Mouse (Mus musculus) limb, embryonic 14.5 days (tissue): ENCODE measurements around the gene Gm13698. TPM values are rescaled to one million over a fixed set of nuclear protein-coding genes. Genes with fewer than 3 reads are reported as not detected.
"Not testable (repeated sequence)": the region's sequence is repeated elsewhere in the genome, so short reads cannot be mapped to it uniquely, and the experiment has no call there.

Experiments used
- ATAC-seq: fragments of 200-750 bp; cut with Nextera tagmentation; 2 replicates; pipeline ENCODE4 v1.8.0; 2017; ENCODE audit warnings: low read depth, moderate number of reproducible peaks, moderate TSS enrichment; ENCODE audit not compliant: low FRiP score
- DNase-seq: peaks from one replicate; pipeline ENCODE4 v3.0.0-alpha.2; 2015; ENCODE audit warnings: low spot score
- H3K27ac ChIP-seq: fragments of 300-500 bp; sonication (generic); replicated peaks from 2 replicates; pipeline ENCODE4 v1.5.1; 2014; ENCODE audit warnings: low read depth, mild to moderate bottlenecking, low read length, moderate library complexity, mixed read lengths
- H3K27me3 ChIP-seq: fragments of 300-500 bp; sonication (generic); 2 replicates; pipeline ENCODE4 v1.6.1; 2014; ENCODE audit warnings: low read length, mixed read lengths; ENCODE audit not compliant: control insufficient read depth, insufficient read depth
- H3K36me3 ChIP-seq: fragments of 300-500 bp; sonication (generic); 2 replicates; pipeline ENCODE4 v1.6.1; 2014; ENCODE audit warnings: mild to moderate bottlenecking, low read length, moderate library complexity, mixed read lengths; ENCODE audit not compliant: control insufficient read depth, insufficient read depth
- H3K4me1 ChIP-seq: fragments of 300-500 bp; sonication (generic); 2 replicates; pipeline ENCODE4 v1.6.1; 2014; ENCODE audit warnings: antibody characterized with exemption, low read length, mixed read lengths; ENCODE audit not compliant: control insufficient read depth, insufficient read depth
- H3K4me2 ChIP-seq: fragments of 300-500 bp; sonication (generic); replicated peaks from 2 replicates; pipeline ENCODE4 v1.6.1; 2014; ENCODE audit warnings: low read depth, mild to moderate bottlenecking, low read length, moderate library complexity; ENCODE audit not compliant: severe bottlenecking
- H3K4me3 ChIP-seq: fragments of 300-500 bp; sonication (generic); replicated peaks from 2 replicates; pipeline ENCODE4 v1.5.1; 2014; ENCODE audit warnings: low read length
- H3K9ac ChIP-seq: fragments of 300-500 bp; sonication (generic); 2 replicates; pipeline ENCODE4 v1.6.1; 2014; ENCODE audit warnings: mild to moderate bottlenecking, low read depth, low read length, moderate library complexity; ENCODE audit not compliant: severe bottlenecking
- H3K9me3 ChIP-seq: fragments of 300-500 bp; sonication (generic); 2 replicates; pipeline ENCODE4 v1.6.1; 2016; ENCODE audit warnings: low read length; ENCODE audit not compliant: control insufficient read depth
- POLR2A ChIP-seq: fragments of 200-500 bp; IDR thresholded peaks from 2 replicates; pipeline ENCODE4 v1.8.0; 2012; ENCODE audit warnings: inconsistent platforms, mild to moderate bottlenecking, moderate library complexity, borderline replicate concordance; ENCODE audit not compliant: insufficient read depth, insufficient read length; ENCODE audit errors: extremely low read depth
- WGBS: fragments of 180-500 bp; shearing (Covaris S2); extraction: QIAGEN DNeasy Blood & Tissue Kit; methylation state at CpG from one replicate; pipeline ENCODE4 v1.1.7; 2014; 5-methylcytosine and 5-hydroxymethylcytosine counted together
- polyA plus RNA-seq, 2 experiments: library from polyadenylated mRNA; depleted of rRNA in 1 of 2; stranded (reverse) in 1 of 2; unstranded in 1 of 2; fragments of >200 nt; fragmentation: Nextera tagmentation in 1 of 2; extraction: Ambion mirVana in 1 of 2; gene quantifications; 2 replicates each; pipeline versions ENCODE4 v1.2.1 to v1.2.3; 2012 to 2014

Gm13698 gene
- polyA plus RNA-seq (2012; rRNA removed) (0.03 TPM in 1 of 2 replicates, not detected in the other), polyA plus RNA-seq (2014; fragmentation: Nextera tagmentation; extraction: Ambion mirVana) (not detected in 2 replicates)

- not testable (repeated sequence) for ATAC-seq, H3K9me3 ChIP-seq, H3K9ac ChIP-seq, H3K4me1 ChIP-seq, H3K36me3 ChIP-seq, DNase-seq, H3K4me3 ChIP-seq, H3K4me2 ChIP-seq, H3K27ac ChIP-seq, H3K27me3 ChIP-seq
- WGBS, result no CpG with 5 or more reads among the region's 6 CpGs
Observed at GRCm38 (mm10) chr2:83955393-83955792, at the start of gene Gm13698. Gene Gm13698 (plus strand): TSS chr2:83955693.

GRCm38 (mm10) chr2:83929478-83930088 is 25.9 kb upstream of the Gm13698 start:
- H3K4me1 ChIP-seq, result no peaks in the 10 kb centered on the region
- H3K27me3 ChIP-seq, result no peaks in the 10 kb centered on the region
- no peaks in the 10 kb centered on the region for H3K36me3 ChIP-seq
- 49% methylated on average over 2 of the region's 2 CpGs for WGBS
- no peak overlapping the region for H3K4me3 ChIP-seq
- H3K4me2 ChIP-seq, result no peak overlapping the region
- no peak for TF ChIP-seq POLR2A
- H3K27ac ChIP-seq, result no peak overlapping the region
- no peak overlapping the region for H3K9ac ChIP-seq
- DNase-seq, result no peak
- no peak; the same call in 1 of the 2 replicates for ATAC-seq
- no peaks in the 10 kb centered on the region for H3K9me3 ChIP-seq

GRCm38 (mm10) chr2:83940931-83941361 is 14.5 kb upstream of the Gm13698 start, which contains the start of gene Zswim2:
Gene Zswim2 (minus strand): TSS chr2:83941228.
- H3K9ac ChIP-seq, result no peak within 1 kb of the TSS
- under 1% methylated on average over 20 of the region's 20 CpGs for WGBS
- H3K9me3 ChIP-seq, result no peaks in the 10 kb centered on the region
- ATAC-seq, result peak; percentile 60
- peak within 1 kb of the TSS; percentile 44 for H3K4me2 ChIP-seq
- peak within 1 kb of the TSS; percentile 16 for H3K4me3 ChIP-seq
- no peak for TF ChIP-seq POLR2A
- peaks cover 5% of the 10 kb centered on the region for H3K4me1 ChIP-seq
- no peaks in the 10 kb centered on the region for H3K36me3 ChIP-seq
- DNase-seq, result peak; percentile 57
- H3K27ac ChIP-seq, result no peak within 1 kb of the TSS
- H3K27me3 ChIP-seq, result no peaks in the 10 kb centered on the region

- Histone ChIP-seq H3K9ac (no peak overlapping the region), H3K9me3 (no peaks in the 10 kb centered on the region), H3K4me2 (peak overlapping the region; percentile 44), H3K27me3 (no peaks in the 10 kb centered on the region), H3K4me1 (peaks cover 5% of the 10 kb centered on the region), H3K4me3 (peak overlapping the region; percentile 16; the same call in 1 of the 2 replicates), H3K27ac (no peak overlapping the region), H3K36me3 (no peaks in the 10 kb centered on the region)
- DNase-seq, result no peak
- 48% methylated on average over 3 of the region's 3 CpGs for WGBS
- TF ChIP-seq POLR2A, result no peak
- ATAC-seq, result no peak
Observed at GRCm38 (mm10) chr2:83941378-83941777, 14.1 kb upstream of the Gm13698 start.

GRCm38 (mm10) chr2:83941792-83942191 is 13.7 kb upstream of the Gm13698 start:
- no peak overlapping the region for H3K4me3 ChIP-seq
- TF ChIP-seq POLR2A, result no peak
- ATAC-seq (no peak), DNase-seq (no peak)
- no peaks in the 10 kb centered on the region for H3K36me3 ChIP-seq
- peaks cover 5% of the 10 kb centered on the region for H3K4me1 ChIP-seq
- no peak overlapping the region for H3K4me2 ChIP-seq
- no peak overlapping the region for H3K27ac ChIP-seq
- no peak overlapping the region for H3K9ac ChIP-seq
- WGBS, result 80% methylated on average over 4 of the region's 4 CpGs
- no peaks in the 10 kb centered on the region for H3K9me3 ChIP-seq
- no peaks in the 10 kb centered on the region for H3K27me3 ChIP-seq

GRCm38 (mm10) chr2:83961203-83961602 is 5.7 kb downstream of the Gm13698 start, which contains the start of gene Gm13693:
Gene Gm13693 (plus strand): TSS chr2:83961503.
- H3K4me2 ChIP-seq, DNase-seq, H3K4me3 ChIP-seq, H3K9ac ChIP-seq, H3K27me3 ChIP-seq, H3K4me1 ChIP-seq, H3K27ac ChIP-seq, H3K36me3 ChIP-seq, H3K9me3 ChIP-seq, ATAC-seq: not testable (repeated sequence)
- no CpG with 5 or more reads among the region's 6 CpGs for WGBS

- H3K36me3 ChIP-seq, DNase-seq, H3K4me2 ChIP-seq, H3K27ac ChIP-seq, H3K9me3 ChIP-seq, H3K4me1 ChIP-seq, H3K27me3 ChIP-seq, ATAC-seq, H3K9ac ChIP-seq, H3K4me3 ChIP-seq: not testable (repeated sequence)
- WGBS, result no CpG with 5 or more reads among the region's 6 CpGs
Observed at GRCm38 (mm10) chr2:83967013-83967412, 11.5 kb downstream of the Gm13698 start, which contains the start of gene Gm13695. Gene Gm13695 (plus strand): TSS chr2:83967313.

GRCm38 (mm10) chr2:83972823-83973222 is 17.3 kb downstream of the Gm13698 start, which contains the start of gene Gm13696:
Gene Gm13696 (plus strand): TSS chr2:83973123.
- not testable (repeated sequence) for H3K4me3 ChIP-seq, H3K4me1 ChIP-seq, ATAC-seq, H3K4me2 ChIP-seq, H3K27ac ChIP-seq, H3K27me3 ChIP-seq, H3K9ac ChIP-seq, H3K9me3 ChIP-seq, H3K36me3 ChIP-seq, DNase-seq
- WGBS, result no CpG with 5 or more reads among the region's 6 CpGs
